Mouse (Mus musculus) CH12.LX (cell line): Measurements from ENCODE around the gene Lce3c.

Experiments used
- CHD1 ChIP-seq: IDR thresholded peaks from 2 replicates; pipeline ENCODE4 v1.6.1; 2012; ENCODE audit warnings: low read depth, low read length, improper control_type of control experiment, inconsistent platforms
- CTCF ChIP-seq, 2 experiments: IDR thresholded peaks in 1 of 2; conservative IDR thresholded peaks in 1 of 2; 2 replicates each; pipeline ENCODE4 v1.5.1; 2011 to 2012; ENCODE audit warnings: low read depth in 2 of 2, low read length in 2 of 2, improper control_type of control experiment in 1 of 2, inconsistent platforms in 1 of 2, mild to moderate bottlenecking in 1 of 2, moderate library complexity in 1 of 2
- EP300 ChIP-seq: IDR thresholded peaks from 2 replicates; pipeline ENCODE4 v1.6.1; 2011; ENCODE audit warnings: low read length, improper control_type of control experiment
- HCFC1 ChIP-seq: IDR thresholded peaks from 2 replicates; pipeline ENCODE4 v1.6.1; 2012; ENCODE audit warnings: low read depth, mild to moderate bottlenecking, inconsistent platforms, low read length, improper control_type of control experiment
- MYC ChIP-seq: IDR thresholded peaks from 2 replicates; pipeline ENCODE4 v1.6.1; 2011; ENCODE audit warnings: low read depth, mild to moderate bottlenecking, improper control_type of control experiment, low read length
- POLR2A ChIP-seq: IDR thresholded peaks from 2 replicates; pipeline ENCODE4 v1.6.1; 2011; ENCODE audit warnings: low read depth, mild to moderate bottlenecking, improper control_type of control experiment, low read length
- POLR2AphosphoS2 ChIP-seq: IDR thresholded peaks from 2 replicates; pipeline ENCODE4 v1.6.1; 2011; ENCODE audit warnings: low read depth, low read length, improper control_type of control experiment
- SIN3A ChIP-seq: IDR thresholded peaks from 2 replicates; pipeline ENCODE4 v1.6.1; 2012; ENCODE audit warnings: low read length, improper control_type of control experiment, inconsistent platforms
- TBP ChIP-seq: conservative IDR thresholded peaks from 2 replicates; pipeline ENCODE4 v1.6.1; 2011; ENCODE audit warnings: low read depth, low read length, improper control_type of control experiment

DNA sequence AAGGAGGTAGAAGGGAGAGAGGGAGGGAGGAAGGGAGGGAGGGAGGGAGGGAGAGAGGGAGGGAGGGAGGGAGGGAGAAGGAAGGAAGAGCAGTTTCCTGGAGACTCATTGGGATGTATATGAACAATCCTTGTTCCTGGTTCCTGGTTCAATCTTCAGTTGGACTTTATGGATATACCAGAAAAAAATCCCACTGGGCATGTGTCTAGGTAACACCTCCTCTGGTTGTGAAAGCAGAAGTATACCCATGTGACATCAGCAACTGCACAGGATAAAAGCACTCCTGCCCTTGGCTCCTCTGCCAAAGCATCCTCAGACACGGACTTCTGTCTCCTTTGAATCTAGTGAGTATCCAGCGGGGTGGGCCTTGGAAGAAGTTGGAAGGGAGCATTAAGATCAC is 11.6 kb upstream of the Lce3c start, which contains the start of gene Lce3b:
- TF ChIP-seq HCFC1 = no peak
- no peak for TF ChIP-seq POLR2A
- TF ChIP-seq SIN3A = no peak
- no peak for TF ChIP-seq POLR2AphosphoS2
- no peak for TF ChIP-seq TBP
- no peak for TF ChIP-seq MYC
- TF ChIP-seq CTCF (conservative IDR thresholded peaks at IDR 0.05 in 1 of 2, IDR thresholded peaks at IDR 0.05 in 1 of 2; ENCODE audit: low read depth in 2 of 2, low read length in 2 of 2) = no peak
- TF ChIP-seq EP300 = no peak
- TF ChIP-seq CHD1 = no peak
